Mouse (Mus musculus): ENCODE data around the gene Vps4b. TPM values are rescaled to one million over a fixed set of nuclear protein-coding genes. Genes with fewer than 3 reads are reported as not detected.
A peak's percentile ranks its signal among the peaks of the same experiment; 100 is the strongest.

Gene Vps4b
- polyA plus RNA-seq (2015; fragmentation: Nextera tagmentation; extraction: Ambion mirVana): 56.5 and 59.6 TPM in 2 replicates

DNA sequence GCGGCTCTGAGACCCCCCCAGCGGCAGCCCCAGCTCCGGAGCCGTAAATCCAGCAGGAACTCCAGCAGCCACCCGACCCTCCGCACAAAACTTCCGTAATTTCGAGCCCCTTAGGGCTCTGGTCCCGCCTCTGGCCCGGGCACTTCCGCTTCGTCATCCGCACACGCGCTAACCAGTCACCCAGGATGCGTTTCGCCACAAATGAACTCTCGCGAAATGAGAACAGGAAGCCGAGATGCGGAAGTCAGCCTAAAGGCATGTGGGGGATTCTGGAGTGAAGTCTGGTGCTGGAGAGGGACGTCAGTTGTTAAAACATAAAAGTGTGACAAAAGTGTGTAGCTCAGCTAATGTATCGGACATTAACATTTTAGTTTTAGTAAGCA is at the start of gene Vps4b:
Gene Vps4b (minus strand): TSS at position 187 of the 383 bp plus-strand sequence.
- Histone ChIP-seq H3K9ac (replicated peaks; ENCODE audit: low read depth) (peak within 1 kb of the TSS; percentile 99), H3K36me3 (ENCODE audit: insufficient read depth, low read length) (no peaks in the 10 kb centered on the region), H3K4me1 (ENCODE audit: insufficient read depth, low read depth, low read length) (no peaks in the 10 kb centered on the region), H3K4me2 (replicated peaks; ENCODE audit: low read depth, low read length) (peak within 1 kb of the TSS; percentile 56), H3K9me3 (ENCODE audit: low read length) (no peaks in the 10 kb centered on the region), H3K27ac (ENCODE audit: low read length) (peak within 1 kb of the TSS; percentile 98), H3K4me3 (ENCODE audit: low read depth, low read length) (peak within 1 kb of the TSS; percentile 99), H3K27me3 (replicated peaks; ENCODE audit: insufficient read depth, low read length) (no peaks in the 10 kb centered on the region)
- ATAC-seq (peak; percentile 99), DNase-seq (ENCODE audit: low spot score) (peak; percentile 98)
- TF ChIP-seq CTCF (IDR thresholded peaks at IDR 0.05): no peak
- peak; percentile 85 for TF ChIP-seq EP300 (IDR thresholded peaks at IDR 0.05)
- WGBS: under 1% methylated on average over 23 of the region's 23 CpGs

DNA sequence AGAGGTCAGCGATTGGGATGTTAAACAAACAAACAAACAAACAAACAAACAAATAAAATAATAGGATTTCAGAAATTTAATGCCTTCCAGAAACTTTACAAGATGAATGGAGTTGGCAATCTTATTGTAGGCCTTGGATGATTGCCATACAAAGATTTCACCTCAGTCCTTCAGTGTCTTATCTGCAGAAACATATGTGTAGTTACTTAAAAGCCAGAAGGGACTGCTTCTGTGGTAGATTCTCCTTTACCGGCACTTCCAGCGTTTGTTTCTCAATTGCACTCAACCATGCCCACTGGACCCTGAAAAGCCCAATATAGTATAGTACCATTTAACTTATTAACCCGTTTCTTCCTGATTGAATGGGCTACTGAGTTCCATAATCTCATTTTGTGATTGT is 32.3 kb upstream of the Vps4b start:
- H3K4me3 ChIP-seq (ENCODE audit: low read depth, low read length): no peak overlapping the region
- TF ChIP-seq EP300 (IDR thresholded peaks at IDR 0.05) (no peak), CTCF (IDR thresholded peaks at IDR 0.05) (no peak)
- no peak overlapping the region for H3K27ac ChIP-seq (ENCODE audit: low read length)
- DNase-seq (ENCODE audit: low spot score): no peak
- H3K4me2 ChIP-seq (replicated peaks; ENCODE audit: low read depth, low read length): no peak overlapping the region
- H3K9me3 ChIP-seq (ENCODE audit: low read length): no peaks in the 10 kb centered on the region
- WGBS: 57% methylated on average over 4 of the region's 4 CpGs
- H3K36me3 ChIP-seq (ENCODE audit: insufficient read depth, low read length): no peaks in the 10 kb centered on the region
- H3K4me1 ChIP-seq (ENCODE audit: insufficient read depth, low read depth, low read length): no peaks in the 10 kb centered on the region
- no peak for ATAC-seq
- no peak overlapping the region for H3K9ac ChIP-seq (replicated peaks; ENCODE audit: low read depth)
- H3K27me3 ChIP-seq (replicated peaks; ENCODE audit: insufficient read depth, low read length): no peaks in the 10 kb centered on the region

DNA sequence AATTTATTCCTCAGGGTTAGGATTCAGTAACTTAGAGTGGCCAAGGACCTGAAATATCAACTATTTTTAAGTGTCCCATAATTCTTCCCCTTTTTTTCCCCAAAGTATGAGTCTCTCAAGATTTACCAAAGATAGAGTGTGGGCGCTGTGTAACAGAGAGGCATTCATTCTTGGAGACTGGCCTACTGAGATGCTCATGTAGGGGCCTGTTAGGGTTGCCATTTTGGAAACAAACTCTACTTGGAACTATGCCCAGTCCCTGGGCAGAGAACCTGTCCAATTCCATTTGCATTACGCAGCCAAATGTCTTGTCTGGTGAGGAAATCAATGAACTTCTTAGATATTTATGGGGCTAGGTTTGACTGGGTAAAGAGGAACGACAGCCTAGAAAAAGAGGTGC is 25.8 kb upstream of the Vps4b start:
- Histone ChIP-seq H3K9me3 (ENCODE audit: low read length) (no peaks in the 10 kb centered on the region), H3K36me3 (ENCODE audit: insufficient read depth, low read length) (no peaks in the 10 kb centered on the region), H3K27me3 (replicated peaks; ENCODE audit: insufficient read depth, low read length) (no peaks in the 10 kb centered on the region), H3K27ac (ENCODE audit: low read length) (no peak overlapping the region), H3K4me2 (replicated peaks; ENCODE audit: low read depth, low read length) (no peak overlapping the region), H3K9ac (replicated peaks; ENCODE audit: low read depth) (no peak overlapping the region), H3K4me3 (ENCODE audit: low read depth, low read length) (no peak overlapping the region), H3K4me1 (ENCODE audit: insufficient read depth, low read depth, low read length) (no peaks in the 10 kb centered on the region)
- 71% methylated on average over 3 of the region's 3 CpGs for WGBS
- DNase-seq (ENCODE audit: low spot score) (no peak), ATAC-seq (no peak)
- TF ChIP-seq EP300 (IDR thresholded peaks at IDR 0.05) (no peak), CTCF (IDR thresholded peaks at IDR 0.05) (no peak)

DNA sequence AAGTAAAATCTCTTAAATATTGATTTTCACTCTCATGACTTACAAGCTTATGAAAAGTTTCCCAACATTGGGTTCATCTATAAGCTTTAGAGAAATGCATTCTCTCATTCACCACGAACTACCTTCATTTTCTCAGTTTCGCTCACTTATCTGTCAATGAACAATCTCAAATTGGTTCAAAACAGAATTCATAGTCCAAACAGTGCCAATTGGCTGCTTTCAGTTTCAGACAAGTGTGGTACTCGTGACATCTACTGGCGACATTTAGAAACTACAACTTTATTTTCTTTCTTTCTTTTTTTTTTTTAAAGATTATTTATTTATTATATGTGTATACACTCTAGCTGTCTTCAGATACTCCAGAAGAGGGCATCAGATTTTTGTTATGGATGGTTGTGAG is 21.8 kb upstream of the Vps4b start:
- Histone ChIP-seq H3K36me3 (ENCODE audit: insufficient read depth, low read length) (no peaks in the 10 kb centered on the region), H3K4me1 (ENCODE audit: insufficient read depth, low read depth, low read length) (no peaks in the 10 kb centered on the region), H3K4me2 (replicated peaks; ENCODE audit: low read depth, low read length) (no peak overlapping the region), H3K27me3 (replicated peaks; ENCODE audit: insufficient read depth, low read length) (no peaks in the 10 kb centered on the region), H3K27ac (ENCODE audit: low read length) (no peak overlapping the region), H3K9me3 (ENCODE audit: low read length) (no peaks in the 10 kb centered on the region), H3K4me3 (ENCODE audit: low read depth, low read length) (no peak overlapping the region), H3K9ac (replicated peaks; ENCODE audit: low read depth) (no peak overlapping the region)
- no peak for TF ChIP-seq EP300 (IDR thresholded peaks at IDR 0.05)
- TF ChIP-seq CTCF (IDR thresholded peaks at IDR 0.05): peak; percentile 73
- DNase-seq (ENCODE audit: low spot score) (peak; percentile 78), ATAC-seq (no peak)
- WGBS: 6% methylated on average over 4 of the region's 4 CpGs

DNA sequence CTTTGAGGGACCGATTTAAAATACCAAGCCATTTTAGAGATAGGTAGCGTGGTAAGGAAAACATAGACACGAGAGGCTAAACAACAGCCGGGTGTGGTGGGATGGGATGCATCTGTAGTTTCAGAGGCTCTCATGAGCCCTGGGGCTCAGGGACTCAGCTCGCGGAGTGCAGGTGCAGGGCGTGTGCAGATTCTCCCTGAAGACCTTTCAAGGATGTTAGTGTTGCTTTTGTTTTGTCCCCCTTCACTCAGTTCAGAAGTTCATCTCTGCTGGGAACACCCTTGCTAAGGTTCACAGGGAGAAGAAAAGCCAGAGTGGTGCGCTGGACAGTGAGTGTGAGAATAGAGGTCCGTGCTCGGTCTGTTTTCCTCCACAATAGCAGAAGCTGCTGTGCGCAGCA is 20.2 kb upstream of the Vps4b start:
- no peak for DNase-seq (ENCODE audit: low spot score)
- H3K36me3 ChIP-seq (ENCODE audit: insufficient read depth, low read length): no peaks in the 10 kb centered on the region
- no peaks in the 10 kb centered on the region for H3K4me1 ChIP-seq (ENCODE audit: insufficient read depth, low read depth, low read length)
- H3K27ac ChIP-seq (ENCODE audit: low read length): no peak overlapping the region
- H3K4me2 ChIP-seq (replicated peaks; ENCODE audit: low read depth, low read length): no peak overlapping the region
- H3K9me3 ChIP-seq (ENCODE audit: low read length): no peaks in the 10 kb centered on the region
- 82% methylated on average over 11 of the region's 11 CpGs for WGBS
- TF ChIP-seq EP300 (IDR thresholded peaks at IDR 0.05): no peak
- TF ChIP-seq CTCF (IDR thresholded peaks at IDR 0.05): no peak
- ATAC-seq: no peak
- H3K4me3 ChIP-seq (ENCODE audit: low read depth, low read length): no peak overlapping the region
- no peaks in the 10 kb centered on the region for H3K27me3 ChIP-seq (replicated peaks; ENCODE audit: insufficient read depth, low read length)
- no peak overlapping the region for H3K9ac ChIP-seq (replicated peaks; ENCODE audit: low read depth)

DNA sequence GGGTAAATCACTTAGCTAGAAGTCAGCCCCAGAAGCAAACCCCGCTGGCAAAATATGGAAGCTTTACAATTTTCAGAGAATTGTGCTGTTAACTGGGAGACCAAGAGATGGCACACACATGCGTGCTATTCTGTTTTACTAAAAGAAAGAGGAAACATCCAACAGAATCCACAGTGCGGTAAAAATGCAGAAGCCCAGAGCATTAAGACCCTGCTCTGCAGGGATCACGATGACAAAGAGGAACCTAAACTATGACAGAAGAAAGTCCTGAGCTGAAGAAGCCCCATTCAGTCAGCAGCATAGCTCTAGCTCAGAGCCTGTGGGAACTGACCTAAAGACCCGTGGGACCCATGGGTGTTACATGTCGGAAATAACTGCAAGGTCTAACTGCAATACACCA is 18.7 kb upstream of the Vps4b start:
- Histone ChIP-seq H3K36me3 (ENCODE audit: insufficient read depth, low read length) (no peaks in the 10 kb centered on the region), H3K27ac (ENCODE audit: low read length) (no peak overlapping the region), H3K4me3 (ENCODE audit: low read depth, low read length) (no peak overlapping the region), H3K4me1 (ENCODE audit: insufficient read depth, low read depth, low read length) (no peaks in the 10 kb centered on the region), H3K9ac (replicated peaks; ENCODE audit: low read depth) (no peak overlapping the region), H3K4me2 (replicated peaks; ENCODE audit: low read depth, low read length) (no peak overlapping the region), H3K27me3 (replicated peaks; ENCODE audit: insufficient read depth, low read length) (no peaks in the 10 kb centered on the region), H3K9me3 (ENCODE audit: low read length) (no peaks in the 10 kb centered on the region)
- WGBS: 82% methylated on average over 6 of the region's 6 CpGs
- DNase-seq (ENCODE audit: low spot score) (no peak), ATAC-seq (no peak)
- TF ChIP-seq EP300 (IDR thresholded peaks at IDR 0.05) (no peak), CTCF (IDR thresholded peaks at IDR 0.05) (no peak)

DNA sequence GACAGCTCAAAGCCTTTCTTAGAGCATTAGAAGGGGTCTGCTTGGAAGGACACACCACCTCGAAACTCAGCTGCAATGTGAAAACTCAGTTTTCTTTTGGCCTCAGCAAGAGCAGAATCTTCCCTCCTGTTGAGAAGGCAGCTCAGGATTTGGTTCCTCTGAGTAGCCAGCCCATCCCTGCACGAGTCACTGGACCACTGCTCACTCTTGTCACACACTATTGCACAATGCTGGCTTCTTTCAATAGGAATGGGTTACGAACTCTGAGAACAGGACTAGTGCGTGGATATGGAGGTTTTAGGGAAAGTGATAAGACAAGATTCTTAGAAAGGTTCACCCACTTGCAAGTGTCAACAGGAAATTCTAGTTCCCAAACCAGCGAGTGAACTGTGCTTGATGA is 18.3 kb upstream of the Vps4b start:
- no peak for DNase-seq (ENCODE audit: low spot score)
- WGBS: 51% methylated on average over 5 of the region's 5 CpGs

More for the DNA sequence above, 18.3 kb upstream of the Vps4b start:
- Histone ChIP-seq H3K4me2 (replicated peaks; ENCODE audit: low read depth, low read length) (no peak overlapping the region), H3K27me3 (replicated peaks; ENCODE audit: insufficient read depth, low read length) (no peaks in the 10 kb centered on the region), H3K4me3 (ENCODE audit: low read depth, low read length) (no peak overlapping the region), H3K9ac (replicated peaks; ENCODE audit: low read depth) (no peak overlapping the region), H3K27ac (ENCODE audit: low read length) (no peak overlapping the region), H3K9me3 (ENCODE audit: low read length) (no peaks in the 10 kb centered on the region), H3K36me3 (ENCODE audit: insufficient read depth, low read length) (no peaks in the 10 kb centered on the region), H3K4me1 (ENCODE audit: insufficient read depth, low read depth, low read length) (no peaks in the 10 kb centered on the region)
- TF ChIP-seq EP300 (IDR thresholded peaks at IDR 0.05): no peak
- TF ChIP-seq CTCF (IDR thresholded peaks at IDR 0.05): no peak
- no peak for ATAC-seq

Measured in lung, postnatal 0 days (tissue).